Mouse (Mus musculus) adrenal gland, adult 2 months (tissue): ENCODE results near the gene Asap3. TPM values are rescaled to one million over a fixed set of nuclear protein-coding genes. Genes with fewer than 3 reads are reported as not detected.

ENCODE experiments used
- DNase-seq: peaks from one replicate; pipeline ENCODE4 v3.0.0; 2021
- polyA plus RNA-seq: library from polyadenylated mRNA; depleted of rRNA; stranded (reverse); fragments of >200 nt; gene quantifications from 2 replicates; pipeline ENCODE4 v1.2.3, GENCODE M21; 2012
- total RNA-seq, 2 experiments: library from RNA; stranded (reverse); gene quantifications; 2 replicates each; pipeline ENCODE4 v1.2.3; 2021

The Asap3 gene
- total and polyA plus RNA-seq, 3 experiments = 1.4 to 3.6 (median 3.2) TPM

DNA sequence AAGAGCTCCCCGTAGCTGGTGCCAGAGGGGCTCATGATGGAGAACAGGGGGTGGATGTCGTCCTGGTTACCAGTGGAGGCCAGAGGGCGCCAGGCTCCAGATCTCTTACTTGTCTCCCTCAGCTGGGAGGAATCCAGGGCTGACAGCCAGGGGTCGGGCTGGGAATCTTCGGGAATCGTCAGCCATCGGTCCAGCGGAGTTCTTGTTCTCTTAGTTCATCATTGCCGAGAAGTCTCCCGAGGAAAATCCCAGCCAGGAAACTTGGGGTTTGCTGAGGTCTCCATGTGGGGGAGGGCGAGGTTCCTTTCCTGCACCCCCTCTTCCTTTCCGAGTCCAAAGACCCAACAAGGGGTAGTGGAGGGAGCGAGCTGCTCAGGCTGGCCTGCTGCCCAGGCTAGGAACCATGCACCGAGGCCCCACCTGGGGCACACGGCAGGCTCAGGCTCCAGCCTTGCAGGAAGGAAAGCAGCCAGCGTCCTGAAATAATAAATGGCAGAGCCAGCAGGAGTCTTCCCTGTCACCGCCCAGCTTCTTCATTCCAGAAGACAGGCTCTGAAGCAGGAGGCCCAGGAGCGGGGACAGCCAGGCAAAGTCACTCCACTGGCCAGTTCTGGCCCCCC, 12.5 kb downstream of the Asap3 start:
- peak; percentile 44 for DNase-seq

DNA sequence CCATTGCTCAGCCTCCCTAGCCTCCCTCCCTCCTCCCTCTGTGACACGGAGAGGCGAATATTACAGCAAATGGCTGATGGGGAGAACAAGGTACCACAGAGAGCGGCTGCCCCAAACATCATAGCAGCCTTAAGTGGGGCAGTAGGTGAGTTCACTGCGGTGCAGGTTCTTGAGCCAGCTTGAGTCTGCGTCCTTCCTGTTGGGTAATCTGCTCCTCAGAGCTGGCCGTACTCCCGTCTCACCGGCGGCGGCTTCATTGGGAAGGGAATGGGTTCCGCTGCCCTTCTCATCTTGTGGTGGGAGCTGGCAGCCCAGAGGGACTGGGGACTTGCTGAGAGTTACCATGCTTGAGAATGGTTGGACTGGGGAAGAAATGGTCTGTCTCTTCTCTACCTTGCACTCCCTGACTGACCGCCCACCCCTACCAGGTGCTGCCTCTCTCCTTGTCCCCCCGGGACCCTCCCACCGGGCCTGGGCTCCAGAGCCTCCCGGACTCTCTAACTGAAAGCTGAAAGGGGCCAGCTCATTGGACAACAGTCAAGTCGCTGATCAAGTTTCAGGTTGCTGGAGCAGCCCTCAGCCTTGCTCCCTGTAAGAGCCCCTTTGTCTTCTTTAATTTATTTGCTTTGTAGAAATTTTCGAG, 14.1 kb downstream of the Asap3 start:
- no peak for DNase-seq

DNA sequence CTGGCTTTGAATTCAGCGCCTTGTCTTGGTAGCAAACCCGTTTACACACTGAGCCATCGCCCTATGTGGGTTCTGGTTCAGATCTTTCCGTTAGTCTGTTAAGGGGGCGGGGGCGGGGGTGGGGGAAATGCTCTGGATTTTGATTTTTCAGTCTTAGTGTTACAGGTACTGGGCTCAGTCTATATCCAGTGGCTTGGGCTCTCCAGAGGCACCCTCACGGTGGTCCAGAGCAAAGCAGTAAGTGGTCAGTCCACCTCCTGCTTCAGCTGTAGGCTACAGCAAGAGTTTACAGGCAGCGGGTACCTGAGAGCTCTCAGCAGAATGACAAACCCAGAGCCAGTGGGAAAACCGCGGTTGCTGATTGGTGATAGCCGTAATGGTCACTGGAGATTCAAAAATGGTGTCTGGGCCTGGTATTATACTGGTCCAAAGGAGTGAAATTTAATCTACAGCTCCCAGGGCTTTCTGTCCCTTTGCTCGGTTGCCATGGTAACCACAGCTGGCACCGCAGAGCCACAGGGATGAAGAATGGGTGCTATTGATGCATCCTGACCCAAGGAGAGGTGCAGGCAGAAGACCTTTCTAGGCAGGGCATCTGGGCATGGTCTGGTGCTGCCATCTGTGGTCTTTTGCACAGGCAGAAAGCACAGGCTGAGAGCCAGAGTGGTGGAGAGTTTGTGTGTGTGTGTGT, 17.5 kb downstream of the Asap3 start:
- DNase-seq = no peak

DNA sequence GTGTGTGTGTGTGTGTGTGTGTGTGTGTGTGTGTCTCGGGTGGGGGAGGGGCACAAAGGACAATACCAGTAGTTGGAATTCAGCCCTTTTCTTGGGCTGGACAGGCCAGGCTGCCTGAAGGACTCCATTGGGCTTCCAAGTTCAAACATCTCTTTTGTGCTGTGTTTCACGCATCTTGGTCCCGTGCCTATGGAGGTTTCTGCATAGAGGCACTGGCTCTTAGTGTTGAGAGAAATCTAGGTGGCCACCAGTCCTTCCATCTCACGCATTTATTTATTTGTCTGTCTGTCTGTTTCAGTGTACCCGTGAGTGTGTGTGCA, 18.0 kb downstream of the Asap3 start:
- DNase-seq = no peak

DNA sequence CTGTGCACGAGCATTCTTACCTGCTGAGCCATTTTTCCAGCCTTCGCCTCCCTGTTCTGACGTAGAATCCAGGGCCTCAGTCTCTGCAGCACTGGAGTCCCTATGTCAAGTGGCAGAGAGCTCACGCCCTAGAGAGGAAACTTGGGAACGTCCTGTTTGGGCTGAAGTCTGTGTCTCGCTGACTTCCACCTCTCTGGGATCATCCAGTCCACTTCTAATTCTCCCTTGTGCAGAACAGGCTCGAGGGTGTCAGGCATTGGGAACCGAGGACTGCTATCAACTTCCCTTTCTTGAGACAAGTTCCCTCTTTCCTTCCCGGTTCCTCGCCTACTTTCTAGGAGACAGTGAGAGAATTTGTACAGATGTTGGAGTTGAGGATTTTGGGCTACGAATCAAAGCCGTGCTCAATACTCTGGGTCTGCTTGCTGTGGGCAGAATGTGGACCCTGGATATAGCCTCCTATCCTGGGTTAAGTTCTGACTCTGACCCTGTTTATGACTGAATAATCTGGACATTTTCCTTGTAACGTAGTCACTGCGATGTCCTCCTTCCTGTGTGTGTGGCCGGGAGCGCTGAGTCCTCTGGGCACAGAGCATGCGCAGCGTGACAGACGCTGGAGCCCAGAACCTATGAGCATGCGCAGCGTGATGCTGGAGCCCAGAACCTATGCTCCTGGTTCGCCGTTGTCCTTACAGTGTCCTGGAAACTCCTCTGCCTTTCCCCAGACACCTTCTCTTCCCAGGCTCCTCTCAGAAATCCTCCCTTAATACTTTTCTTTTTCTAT, 18.7 kb downstream of the Asap3 start:
- no peak for DNase-seq

DNA sequence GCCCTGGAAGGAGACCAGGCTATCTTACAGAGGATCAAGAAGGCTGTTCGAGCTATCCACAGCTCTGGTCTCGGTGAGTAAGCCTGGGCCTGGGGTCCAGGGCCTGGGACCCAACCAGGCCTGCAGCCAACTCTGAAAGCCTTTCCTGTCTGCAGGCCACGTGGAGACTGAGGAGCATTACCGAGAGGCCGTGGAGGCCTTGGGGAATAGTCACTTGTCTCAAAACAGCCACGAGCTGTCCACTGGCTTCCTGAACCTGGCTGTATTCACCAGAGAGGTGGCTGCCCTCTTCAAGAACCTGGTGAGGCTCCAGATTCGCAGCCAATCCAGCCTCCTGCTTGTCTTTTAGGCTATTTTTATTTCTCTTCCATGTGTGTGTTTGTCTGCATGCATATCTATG, 21.2 kb downstream of the Asap3 start:
- DNase-seq = peak; percentile 37

DNA sequence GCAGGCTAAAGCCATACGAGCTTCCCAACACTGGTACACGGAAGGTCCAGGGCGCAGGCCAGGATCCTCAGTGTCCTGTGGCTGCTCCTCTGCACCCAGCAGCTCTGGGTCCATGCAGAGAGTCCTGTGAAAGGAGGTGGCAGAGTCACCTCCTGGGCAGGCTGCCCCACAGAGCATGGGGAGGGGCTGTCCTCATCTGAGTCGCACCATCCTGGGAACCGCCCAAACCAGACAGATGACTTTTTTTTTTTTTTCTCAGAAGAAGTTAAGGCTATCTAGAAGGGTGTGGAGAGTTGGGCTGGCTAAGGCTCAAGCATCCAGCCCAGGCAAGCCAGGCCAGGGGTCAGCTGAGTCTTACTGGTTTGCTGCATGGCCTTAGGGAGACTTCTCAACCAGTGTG, 22.5 kb downstream of the Asap3 start:
- DNase-seq = no peak

DNA sequence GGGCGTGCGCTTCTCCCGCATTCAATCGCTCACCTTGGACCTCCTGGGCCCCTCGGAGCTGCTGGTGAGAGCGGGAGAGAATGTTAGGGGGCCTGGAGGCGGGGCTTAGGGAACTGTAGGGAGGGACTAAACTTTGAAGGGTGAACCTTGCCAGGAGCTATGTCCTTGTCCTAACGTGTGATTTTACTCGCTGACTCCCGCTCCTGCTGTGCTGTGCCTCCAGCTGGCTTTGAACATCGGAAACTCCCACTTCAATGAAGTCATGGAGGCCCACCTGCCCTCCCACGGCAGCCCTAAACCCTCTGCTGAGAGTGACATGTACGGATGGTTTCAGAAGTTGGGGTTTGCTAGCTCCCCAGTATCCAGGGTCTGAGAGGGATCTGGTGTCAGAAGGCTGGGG, 32.5 kb downstream of the Asap3 start:
- DNase-seq = no peak

DNA sequence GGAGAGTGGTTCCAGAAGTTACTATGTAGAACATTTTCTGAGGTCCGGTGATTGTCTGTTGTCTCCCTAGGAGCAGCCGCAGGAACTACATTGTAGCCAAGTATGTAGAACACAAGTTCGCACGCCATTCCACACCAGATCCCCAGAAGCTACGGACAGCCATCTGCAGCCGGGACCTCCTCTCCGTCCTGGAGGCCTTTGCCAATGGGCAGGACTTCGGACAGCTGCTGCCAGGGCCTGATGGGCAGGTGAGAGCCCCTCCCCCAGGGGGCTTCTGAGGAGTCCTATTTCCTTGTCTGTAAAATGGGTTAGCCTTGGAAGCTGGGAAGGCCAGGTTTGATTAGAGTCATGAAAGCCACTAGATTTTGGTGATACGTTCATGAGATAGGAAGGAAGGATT, 32.9 kb downstream of the Asap3 start:
- no peak for DNase-seq

DNA sequence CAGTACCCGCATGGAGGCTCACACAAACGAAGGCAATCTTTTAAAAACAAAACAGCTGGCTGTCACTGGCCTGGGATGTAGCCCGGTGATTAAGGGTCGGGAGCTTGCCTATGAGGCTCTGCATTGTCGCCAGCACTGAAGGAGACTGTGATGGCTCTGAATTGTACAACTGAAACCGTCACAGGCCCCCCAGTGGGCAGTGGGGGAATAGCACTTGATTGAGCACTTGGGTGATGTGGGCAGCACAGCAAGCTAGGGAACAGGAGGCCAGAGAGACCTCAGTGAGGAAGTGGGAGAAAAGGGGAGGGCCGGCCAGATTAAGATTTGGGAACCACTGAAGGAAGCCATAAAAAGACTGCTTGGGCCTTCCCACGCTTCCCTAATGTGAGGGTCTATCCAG, 33.5 kb downstream of the Asap3 start:
- peak; percentile 86 for DNase-seq

DNA sequence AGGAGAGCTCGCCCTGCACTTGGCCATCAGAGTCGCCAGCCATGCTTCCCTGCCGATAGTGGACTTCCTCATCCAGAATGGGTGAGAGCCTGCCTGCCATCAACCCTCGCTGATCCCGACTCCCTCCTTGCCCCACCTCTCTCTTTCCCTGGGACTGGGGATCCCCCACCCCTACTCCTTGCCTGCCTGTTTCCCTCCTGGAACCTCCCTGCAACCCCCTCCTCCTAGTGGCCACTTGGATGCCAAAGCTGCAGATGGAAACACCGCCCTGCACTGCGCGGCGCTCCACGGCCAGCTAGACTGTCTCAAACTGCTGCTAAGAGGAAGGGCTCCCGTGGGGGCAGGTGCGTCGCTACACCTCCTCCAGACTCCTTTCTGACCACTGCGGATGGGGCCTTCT, 34.0 kb downstream of the Asap3 start:
- DNase-seq = no peak

DNA sequence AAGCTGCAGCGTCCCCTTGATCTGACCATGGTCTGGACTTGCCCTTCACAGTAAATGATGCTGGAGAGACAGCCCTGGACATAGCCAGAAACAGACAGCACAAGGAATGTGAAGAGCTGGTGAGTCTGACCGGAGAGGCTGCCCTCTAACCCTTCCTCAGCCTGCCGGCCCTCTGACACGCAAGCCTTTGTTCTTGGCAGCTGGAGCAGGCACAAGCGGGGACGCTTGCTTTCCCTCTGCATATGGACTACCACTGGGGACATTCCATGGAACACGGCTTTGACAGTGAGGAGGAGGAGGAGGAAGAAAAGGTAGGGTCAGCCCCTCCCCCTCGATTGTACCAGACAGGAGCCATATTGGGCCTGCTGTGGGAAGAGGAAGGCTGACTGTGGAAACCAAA, 34.8 kb downstream of the Asap3 start:
- no peak for DNase-seq

DNA sequence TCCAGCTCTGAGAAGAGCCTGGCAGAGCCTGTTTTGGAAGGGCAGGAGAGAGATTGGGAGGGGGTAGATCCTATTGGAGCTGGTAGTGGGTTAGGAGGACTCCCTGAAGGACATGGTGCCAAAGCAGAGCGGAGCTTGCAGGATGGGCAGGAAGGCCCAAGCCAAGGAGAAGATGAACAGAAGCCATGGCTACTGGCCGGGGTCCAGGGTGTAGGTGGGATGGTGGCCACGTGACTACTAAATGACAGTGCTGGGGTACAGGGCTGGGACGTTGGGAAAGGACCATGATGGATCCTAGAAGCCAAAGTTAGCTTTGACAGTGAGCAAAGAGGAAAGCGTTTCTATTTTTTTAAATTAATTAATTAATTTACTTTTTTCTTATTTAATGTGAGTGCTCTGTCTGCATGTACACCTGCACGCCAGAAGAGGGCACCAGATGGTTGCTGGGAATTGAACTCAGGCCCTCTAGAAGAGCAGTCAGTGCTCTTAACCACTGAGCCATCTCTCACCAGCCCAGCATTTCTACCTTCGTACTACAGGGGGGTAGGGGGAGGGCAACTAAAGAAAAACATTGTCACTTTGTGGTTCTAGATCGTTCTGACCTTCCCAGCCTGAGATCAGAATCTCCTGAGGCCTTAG, 36.0 kb downstream of the Asap3 start:
- no peak for DNase-seq

DNA sequence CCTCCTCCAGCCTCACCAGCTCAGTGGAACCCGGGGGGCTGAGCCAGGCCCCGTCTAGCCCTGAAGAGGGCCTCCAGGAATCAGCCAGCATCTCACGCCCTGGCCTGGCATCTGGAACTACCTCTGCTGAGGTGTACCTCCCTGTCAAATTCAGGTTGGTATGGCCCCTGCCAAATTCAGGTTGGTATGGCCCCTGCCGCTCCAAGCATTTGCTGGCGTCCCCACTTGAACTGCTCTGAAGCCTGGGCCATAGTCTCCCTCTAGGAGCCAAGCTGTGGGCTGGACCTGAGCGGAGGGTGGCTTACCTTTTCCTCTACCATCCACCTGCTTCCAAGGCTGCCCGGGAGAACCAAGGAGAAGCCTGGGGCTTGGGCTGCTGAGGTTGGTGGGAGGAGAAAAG, 36.6 kb downstream of the Asap3 start:
- DNase-seq = no peak

DNA sequence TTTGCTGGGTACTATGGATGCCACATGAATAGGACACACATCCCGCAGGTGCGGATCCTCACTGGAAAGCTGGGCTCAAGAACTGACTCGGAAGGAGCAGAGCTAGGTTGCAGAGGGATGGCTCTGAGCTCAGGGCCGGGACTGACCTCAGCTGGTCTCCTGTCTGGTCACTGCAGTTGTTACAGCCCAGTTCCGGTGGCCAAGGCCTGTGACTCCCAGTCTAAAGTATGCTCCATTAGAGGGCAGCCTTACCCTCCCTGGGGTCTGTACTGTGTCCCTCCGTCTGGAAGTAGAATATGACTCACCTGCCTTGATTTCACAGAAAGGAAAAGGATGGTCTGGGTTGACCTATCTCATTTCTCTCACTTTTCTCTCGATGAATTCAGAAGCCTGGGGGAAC, 38.0 kb downstream of the Asap3 start:
- no peak for DNase-seq

DNA sequence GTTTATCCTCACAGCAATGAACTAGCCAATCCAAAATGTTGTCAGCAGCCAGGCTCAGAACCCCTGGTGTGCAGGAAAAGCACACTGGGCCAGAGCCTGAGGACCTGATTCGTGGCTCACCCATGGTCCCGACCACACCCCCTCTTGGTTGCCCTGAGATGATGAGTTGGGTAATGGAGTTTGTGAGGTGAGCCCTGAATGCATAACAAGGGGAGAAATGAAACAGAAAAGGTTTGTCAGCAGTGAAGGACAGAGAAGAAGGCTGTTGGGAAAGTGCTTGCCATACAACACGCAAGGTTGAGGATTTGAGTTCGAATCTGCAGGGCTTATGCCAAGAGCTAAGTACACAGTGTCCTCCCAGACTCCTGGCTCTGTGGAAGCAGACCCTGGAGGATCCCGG, 39.5 kb downstream of the Asap3 start:
- no peak for DNase-seq

DNA sequence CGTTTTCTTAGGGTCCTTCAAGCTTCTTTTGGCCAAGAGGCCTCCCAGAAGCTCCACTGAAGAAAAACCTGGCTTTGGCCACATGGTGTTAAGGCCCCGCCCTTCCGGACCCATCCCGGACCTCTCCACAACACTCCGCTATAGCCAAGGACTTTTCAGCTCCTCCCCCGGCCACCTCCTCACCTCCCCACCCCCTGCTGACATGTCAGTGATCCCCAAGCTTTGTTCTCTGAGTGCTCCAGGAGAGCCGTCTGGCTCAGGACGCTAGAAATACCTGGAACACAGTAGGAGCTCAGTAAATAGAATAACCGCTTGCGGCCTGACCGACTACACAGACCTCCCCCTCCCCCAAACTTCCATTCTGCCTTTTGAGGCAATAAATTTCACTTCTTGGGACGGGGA, 40.4 kb downstream of the Asap3 start:
- no peak for DNase-seq

DNA sequence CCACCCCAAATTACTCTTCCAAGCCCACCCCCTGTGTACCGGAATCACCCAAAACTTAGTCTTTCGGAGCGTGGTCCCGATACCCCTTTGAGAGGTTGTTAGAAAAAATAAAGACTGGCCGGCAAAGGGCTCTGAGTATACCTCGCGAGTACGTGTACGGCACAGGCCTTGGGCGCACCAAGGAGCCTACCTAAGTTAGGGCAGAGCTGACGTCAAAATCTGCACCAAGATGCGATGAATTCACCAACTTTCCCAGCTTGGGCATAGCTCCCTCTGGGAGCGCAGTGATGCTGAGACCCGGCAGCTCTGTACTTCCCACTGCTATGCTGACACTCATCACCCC, 41.2 kb downstream of the Asap3 start:
- DNase-seq = no peak

DNA sequence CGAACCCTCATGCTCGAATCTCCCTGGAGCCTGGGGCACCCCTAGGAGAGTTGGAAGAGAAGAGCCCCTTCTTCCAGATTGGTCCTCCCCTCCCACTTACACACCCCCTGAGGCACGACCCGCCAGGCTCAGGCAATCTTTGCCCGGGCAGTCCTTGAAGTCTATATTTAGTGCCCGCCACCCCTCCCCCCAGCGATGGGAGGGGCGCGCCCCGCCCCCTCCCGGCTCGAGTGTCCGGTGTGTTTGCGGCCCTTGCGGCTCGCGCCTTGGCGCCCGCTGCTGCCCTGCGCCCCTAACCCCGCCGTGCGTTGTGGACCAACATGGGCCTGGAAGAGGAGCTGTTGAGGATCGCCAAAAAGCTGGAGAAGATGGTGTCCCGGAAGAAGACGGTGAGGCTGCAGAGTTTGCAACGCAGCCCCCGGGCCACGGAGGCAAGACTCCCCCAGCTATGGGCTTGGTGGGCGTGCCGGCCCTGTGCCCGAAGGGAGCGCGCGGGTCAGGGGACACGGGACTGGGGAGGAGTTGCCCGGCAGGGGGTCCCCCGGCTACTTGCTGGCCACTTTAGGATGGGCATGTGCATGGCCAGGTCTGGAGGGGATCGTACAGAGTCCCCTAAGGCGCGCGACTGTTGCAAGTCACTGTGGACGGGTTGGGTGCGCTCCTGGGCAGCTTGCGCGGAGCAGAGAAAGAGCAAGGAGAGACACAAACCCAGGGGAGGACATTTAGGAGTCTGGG, 41.7 kb downstream of the Asap3 start, which contains the start of gene Tcea3:
Gene Tcea3 (plus strand): TSS at position 1 of the 735 bp plus-strand sequence.
- peak; percentile 57 for DNase-seq

DNA sequence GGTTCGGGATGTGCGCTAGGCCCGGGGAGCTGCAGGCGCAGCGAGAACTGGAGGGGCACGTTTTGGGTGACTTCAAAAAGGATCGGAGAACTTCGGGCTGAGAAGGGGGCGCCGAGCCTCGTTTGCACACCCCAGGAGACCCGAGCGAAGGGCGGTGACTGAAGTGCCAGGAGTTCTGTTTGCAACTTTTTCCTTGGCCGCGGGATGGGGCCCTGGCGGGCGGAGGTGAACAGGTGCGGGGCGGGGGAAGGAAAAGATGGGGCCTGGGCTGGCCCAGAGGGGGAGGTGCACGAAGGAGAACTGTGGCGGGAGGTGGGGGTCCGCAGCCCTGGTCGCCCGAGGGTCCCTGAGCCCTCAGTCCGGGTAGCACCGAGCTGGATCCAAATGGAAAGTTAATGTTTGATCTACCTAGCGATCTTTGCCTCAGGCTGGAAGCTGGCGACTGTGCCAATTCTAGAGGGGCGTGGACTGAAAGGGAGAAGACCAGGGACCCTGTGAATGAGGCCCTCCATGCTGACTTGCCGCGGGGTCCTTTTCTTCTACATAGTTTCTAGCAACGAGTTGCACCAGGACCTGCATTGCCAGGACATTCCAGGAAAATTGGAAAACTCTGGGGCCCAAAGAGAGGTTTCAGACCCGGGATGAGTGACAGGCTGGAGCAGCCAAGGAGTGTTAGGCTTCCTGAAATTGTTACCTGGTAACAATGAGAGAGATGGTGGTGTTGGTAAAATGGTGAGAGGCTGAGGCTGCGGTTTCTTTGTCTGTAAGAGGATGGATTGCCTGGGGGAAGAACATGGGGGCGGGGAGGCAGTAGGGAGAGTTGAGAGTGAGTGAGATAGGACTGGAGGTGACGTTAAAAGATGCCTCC, 42.5 kb downstream of the Asap3 start:
- no peak for DNase-seq

DNA sequence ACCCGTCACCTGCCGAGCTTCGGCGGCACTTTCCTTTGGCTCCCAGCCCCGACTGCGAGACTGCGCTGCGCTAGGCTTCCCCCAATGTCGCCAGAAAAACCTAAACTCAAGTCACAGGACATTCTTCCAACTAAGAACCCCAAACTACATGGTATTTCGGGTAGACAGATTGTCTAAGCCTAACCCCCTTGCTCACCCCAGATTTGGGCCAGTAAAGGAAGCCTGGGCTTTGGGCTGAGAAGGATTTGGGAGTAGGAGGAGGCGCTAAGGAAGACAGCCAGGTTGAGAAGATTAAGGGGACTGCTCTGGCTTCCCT, 43.1 kb downstream of the Asap3 start:
- DNase-seq = no peak
